Mouse (Mus musculus) embryonic facial prominence, embryonic 14.5 days (tissue): ENCODE data around the gene Phlda1. TPM values are rescaled to one million over a fixed set of nuclear protein-coding genes. Genes with fewer than 3 reads are reported as not detected.
A peak's percentile ranks its signal among the peaks of the same experiment; 100 is the strongest.

Experiments
- ATAC-seq: fragments of 200-750 bp; cut with Nextera tagmentation; 2 replicates; pipeline ENCODE4 v1.8.0; 2017; ENCODE audit warnings: low read depth, moderate number of reproducible peaks, moderate TSS enrichment
- DNase-seq: peaks from one replicate; pipeline ENCODE4 v3.0.0-alpha.2; 2015; ENCODE audit warnings: low spot score
- H3K27ac ChIP-seq: fragments of 300-500 bp; sonication (generic); replicated peaks from 2 replicates; pipeline ENCODE4 v1.5.1; 2014; ENCODE audit warnings: low read depth, mild to moderate bottlenecking, low read length, moderate library complexity
- H3K27me3 ChIP-seq: fragments of 300-500 bp; sonication (generic); replicated peaks from 2 replicates; pipeline ENCODE4 v1.6.1; 2014; ENCODE audit warnings: low read length; ENCODE audit not compliant: control insufficient read depth, insufficient read depth
- H3K36me3 ChIP-seq: fragments of 300-500 bp; sonication (generic); 2 replicates; pipeline ENCODE4 v1.6.1; 2014; ENCODE audit warnings: low read length, mixed read lengths; ENCODE audit not compliant: control insufficient read depth, insufficient read depth
- H3K4me1 ChIP-seq: fragments of 300-500 bp; sonication (generic); 2 replicates; pipeline ENCODE4 v1.6.1; 2014; ENCODE audit warnings: antibody characterized with exemption, low read length; ENCODE audit not compliant: control insufficient read depth, insufficient read depth
- H3K4me2 ChIP-seq: fragments of 300-500 bp; sonication (generic); 2 replicates; pipeline ENCODE4 v1.6.1; 2014; ENCODE audit warnings: low read depth, mild to moderate bottlenecking, low read length, moderate library complexity, mixed read lengths
- H3K4me3 ChIP-seq: fragments of 300-500 bp; sonication (generic); 2 replicates; pipeline ENCODE4 v1.5.1; 2014; ENCODE audit warnings: low read depth, mild to moderate bottlenecking, low read length
- H3K9ac ChIP-seq: fragments of 300-500 bp; sonication (generic); 2 replicates; pipeline ENCODE4 v1.6.1; 2014; ENCODE audit warnings: low read depth, mild to moderate bottlenecking, low read length, moderate library complexity, mixed read lengths
- H3K9me3 ChIP-seq: fragments of 300-500 bp; sonication (generic); 2 replicates; pipeline ENCODE4 v1.6.1; 2016; ENCODE audit warnings: low read length; ENCODE audit not compliant: control insufficient read depth
- WGBS: fragments of 180-500 bp; shearing (Covaris S2); extraction: QIAGEN DNeasy Blood & Tissue Kit; methylation state at CpG from one replicate; pipeline ENCODE4 v1.1.7; 2014; 5-methylcytosine and 5-hydroxymethylcytosine counted together
- polyA plus RNA-seq: library from polyadenylated mRNA; unstranded; fragments of >200 nt; fragmentation: Nextera tagmentation; extraction: Ambion mirVana; gene quantifications from 2 replicates; pipeline ENCODE4 v1.2.1, GENCODE M21; 2014

The Phlda1 gene
- polyA plus RNA-seq, 1 experiment from 2014 or later: 36.2 TPM

GRCm38 (mm10) chr10:111515071-111516010 lies 9.3 kb downstream of the Phlda1 start:
- Histone ChIP-seq H3K4me1 (peaks cover 17% of the 10 kb centered on the region; the same call in 1 of the 2 replicates), H3K4me2 (no peak overlapping the region), H3K27ac (no peak overlapping the region; the same call in 1 of the 2 replicates)

GRCm38 (mm10) chr10:111516172-111516588 lies 10.1 kb downstream of the Phlda1 start:
- no peaks in the 10 kb centered on the region for H3K9me3 ChIP-seq
- ATAC-seq: peak; percentile 41; the same call in 1 of the 2 replicates
- no peak overlapping the region for H3K9ac ChIP-seq
- H3K27ac ChIP-seq: peak overlapping the region; percentile 57; the same call in 1 of the 2 replicates
- H3K4me1 ChIP-seq: peaks cover 20% of the 10 kb centered on the region; the same call in 1 of the 2 replicates
- no peaks in the 10 kb centered on the region for H3K36me3 ChIP-seq
- peak overlapping the region; percentile 10; the same call in 1 of the 2 replicates for H3K4me2 ChIP-seq
- no peak overlapping the region for H3K4me3 ChIP-seq
- no peaks in the 10 kb centered on the region for H3K27me3 ChIP-seq
- 30% methylated on average over 13 of the region's 13 CpGs for WGBS
- peak; percentile 74 for DNase-seq

More at GRCm38 (mm10) chr10:111515071-111516010, 9.3 kb downstream of the Phlda1 start:
- H3K27me3 ChIP-seq: no peaks in the 10 kb centered on the region
- 73% methylated on average over 17 of the region's 17 CpGs for WGBS
- no peaks in the 10 kb centered on the region for H3K36me3 ChIP-seq
- no peak overlapping the region for H3K9ac ChIP-seq
- DNase-seq: no peak
- no peak overlapping the region for H3K4me3 ChIP-seq
- no peaks in the 10 kb centered on the region for H3K9me3 ChIP-seq
- 0 out of 2 replicates have a peak, but pooled peaks have one; percentile 2 for ATAC-seq

- no peaks in the 10 kb centered on the region for H3K27me3 ChIP-seq
- 0 out of 2 replicates have a peak, but pooled peaks have one; percentile 10 for ATAC-seq
- no peak overlapping the region for H3K4me3 ChIP-seq
- no peaks in the 10 kb centered on the region for H3K36me3 ChIP-seq
- H3K9me3 ChIP-seq: no peaks in the 10 kb centered on the region
- peaks cover 20% of the 10 kb centered on the region; the same call in 1 of the 2 replicates for H3K4me1 ChIP-seq
- peak overlapping the region; percentile 57; the same call in 1 of the 2 replicates for H3K27ac ChIP-seq
- no peak for DNase-seq
- 72% methylated on average over 8 of the region's 8 CpGs for WGBS
- no peak overlapping the region for H3K9ac ChIP-seq
- no peak overlapping the region for H3K4me2 ChIP-seq
These were observed 10.8 kb downstream of the Phlda1 start for GRCm38 (mm10) chr10:111516804-111517436.

GRCm38 (mm10) chr10:111518350-111518749 lies 12.3 kb downstream of the Phlda1 start:
- Histone ChIP-seq H3K9ac (no peak overlapping the region), H3K4me3 (no peak overlapping the region), H3K27ac (no peak overlapping the region), H3K9me3 (no peaks in the 10 kb centered on the region), H3K4me2 (no peak overlapping the region), H3K36me3 (no peaks in the 10 kb centered on the region), H3K27me3 (no peaks in the 10 kb centered on the region), H3K4me1 (peaks cover 20% of the 10 kb centered on the region; the same call in 1 of the 2 replicates)
- DNase-seq (no peak), ATAC-seq (no peak)
- 76% methylated on average over 4 of the region's 4 CpGs for WGBS

- WGBS: 40% methylated on average over 24 of the region's 24 CpGs
- Histone ChIP-seq H3K4me3 (no peak overlapping the region), H3K36me3 (no peaks in the 10 kb centered on the region), H3K4me2 (peak overlapping the region; percentile 37), H3K4me1 (peaks cover 20% of the 10 kb centered on the region; the same call in 1 of the 2 replicates), H3K27ac (no peak overlapping the region), H3K9me3 (no peaks in the 10 kb centered on the region), H3K9ac (no peak overlapping the region), H3K27me3 (no peaks in the 10 kb centered on the region)
- no peak for DNase-seq
- ATAC-seq: no peak
These were observed 13.7 kb downstream of the Phlda1 start for GRCm38 (mm10) chr10:111519620-111520370.

DNA sequence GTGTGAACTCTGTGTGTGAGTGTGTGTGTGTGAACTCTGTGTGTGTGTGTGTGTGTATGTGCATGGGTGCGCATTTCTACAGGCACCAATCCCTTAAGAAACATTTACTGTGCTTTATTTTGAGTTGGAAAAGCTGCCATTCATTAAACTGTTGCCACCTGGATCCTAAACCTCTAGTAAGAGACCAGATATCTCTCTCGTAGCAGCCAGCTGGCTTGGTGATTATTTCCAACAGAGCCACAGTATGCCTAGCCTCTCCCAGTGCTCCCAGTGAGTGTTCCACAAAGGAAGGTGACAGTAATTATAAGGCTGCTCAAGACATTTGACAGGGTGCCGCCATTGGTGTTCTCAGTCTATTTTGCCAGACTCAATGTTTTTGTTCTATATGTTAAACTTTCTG lies 14.5 kb downstream of the Phlda1 start:
- no peak overlapping the region for H3K4me2 ChIP-seq
- H3K27ac ChIP-seq: no peak overlapping the region
- DNase-seq (no peak), ATAC-seq (no peak)
- WGBS: 56% methylated on average over 3 of the region's 3 CpGs
- H3K36me3 ChIP-seq: no peaks in the 10 kb centered on the region
- no peaks in the 10 kb centered on the region for H3K27me3 ChIP-seq
- H3K9ac ChIP-seq: no peak overlapping the region
- H3K4me3 ChIP-seq: no peak overlapping the region
- peaks cover 19% of the 10 kb centered on the region; the same call in 1 of the 2 replicates for H3K4me1 ChIP-seq
- no peaks in the 10 kb centered on the region for H3K9me3 ChIP-seq

DNA sequence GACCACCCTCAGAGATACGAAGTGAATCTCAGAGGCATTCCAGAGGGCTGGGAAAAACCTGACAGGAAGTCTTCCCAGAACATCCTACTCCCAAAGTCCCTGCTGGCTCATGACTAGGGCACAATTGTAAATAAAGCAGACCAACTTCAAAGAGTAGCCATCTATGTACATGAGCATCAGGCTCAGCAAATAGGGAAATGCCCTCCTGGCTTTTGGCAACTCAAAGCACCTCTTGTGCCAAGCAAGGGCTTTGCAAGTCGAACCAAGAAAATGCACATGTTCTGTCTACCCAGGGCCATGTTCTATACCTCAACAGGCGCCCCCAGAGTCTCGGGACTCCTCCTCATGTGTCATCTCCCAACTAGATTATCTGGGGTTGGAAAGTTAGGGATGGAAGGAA lies 15.6 kb downstream of the Phlda1 start:
- H3K4me3 ChIP-seq: no peak overlapping the region
- H3K36me3 ChIP-seq: no peaks in the 10 kb centered on the region
- H3K27me3 ChIP-seq: no peaks in the 10 kb centered on the region
- no peak overlapping the region for H3K4me2 ChIP-seq
- H3K27ac ChIP-seq: no peak overlapping the region
- H3K9ac ChIP-seq: no peak overlapping the region
- H3K9me3 ChIP-seq: no peaks in the 10 kb centered on the region
- no peak for ATAC-seq
- WGBS: 47% methylated on average over 4 of the region's 4 CpGs
- no peak for DNase-seq
- peaks cover 13% of the 10 kb centered on the region; the same call in 1 of the 2 replicates for H3K4me1 ChIP-seq

- H3K27me3 ChIP-seq: no peaks in the 10 kb centered on the region
- ATAC-seq: no peak
- 81% methylated on average over 4 of the region's 4 CpGs for WGBS
- no peak for DNase-seq
- no peaks in the 10 kb centered on the region for H3K9me3 ChIP-seq
- no peaks in the 10 kb centered on the region for H3K36me3 ChIP-seq
- no peak overlapping the region for H3K4me2 ChIP-seq
- no peak overlapping the region for H3K27ac ChIP-seq
- peaks cover 16% of the 10 kb centered on the region; the same call in 1 of the 2 replicates for H3K4me1 ChIP-seq
- H3K4me3 ChIP-seq: no peak overlapping the region
- no peak overlapping the region for H3K9ac ChIP-seq
These were observed 16.1 kb downstream of the Phlda1 start for GRCm38 (mm10) chr10:111522230-111522629.
